Mouse (Mus musculus): ENCODE data around the gene Slc25a33. TPM values are rescaled to one million over a fixed set of nuclear protein-coding genes. Genes with fewer than 3 reads are reported as not detected.

Slc25a33 gene
- polyA plus RNA-seq, 1 experiment, result 34.3 TPM

DNA sequence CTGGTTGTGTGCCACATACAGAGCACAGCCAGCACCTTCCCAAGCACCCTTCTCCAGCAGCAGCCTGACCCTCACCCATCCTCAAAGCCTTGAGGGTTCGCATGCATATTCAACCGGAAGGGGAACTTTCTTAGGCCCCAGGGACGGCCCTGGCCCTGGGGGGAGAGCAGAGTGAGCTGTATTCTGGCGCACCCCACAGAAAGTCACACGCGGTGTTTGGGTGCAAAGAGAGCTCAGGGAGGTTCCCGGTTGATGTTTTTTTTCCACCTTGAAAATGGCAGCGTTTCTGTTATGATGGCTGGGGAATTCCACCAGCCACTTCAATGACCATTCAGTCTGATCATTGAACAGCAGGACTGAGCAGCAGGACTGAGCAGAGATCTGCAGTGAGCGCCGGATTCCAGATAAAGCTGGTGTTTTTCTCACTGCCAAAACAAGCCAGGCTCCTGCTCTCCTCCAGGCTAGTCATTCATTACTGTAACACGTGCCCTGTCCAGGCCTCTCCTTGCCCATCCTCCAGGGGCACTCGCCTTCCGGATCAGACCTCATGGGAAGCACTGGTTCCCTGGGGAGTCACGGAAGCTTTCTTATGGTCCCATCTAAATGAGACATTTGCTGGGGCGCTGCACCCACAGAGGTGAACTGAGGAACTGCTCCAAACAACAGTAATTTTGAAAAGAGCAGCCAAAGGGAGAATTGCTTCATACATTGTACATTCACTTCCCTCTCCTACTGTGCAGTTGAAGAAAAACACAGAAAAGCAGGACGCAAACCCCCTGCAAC is 77.7 kb downstream of the Slc25a33 start:
- H3K4me2 ChIP-seq (ENCODE audit: low read depth), result no peak overlapping the region
- H3K79me2 ChIP-seq (ENCODE audit: control insufficient read depth, insufficient read depth), result no peaks in the 10 kb centered on the region
- TF ChIP-seq POLR2AphosphoS2 (IDR thresholded peaks at IDR 0.05; ENCODE audit: insufficient read length, low read depth) (no peak), CEBPB (IDR thresholded peaks at IDR 0.05; ENCODE audit: insufficient read depth, poor library complexity, severe bottlenecking) (no peak), REST (IDR thresholded peaks at IDR 0.05; ENCODE audit: insufficient read depth, insufficient read length) (no peak), MAX (IDR thresholded peaks at IDR 0.05; ENCODE audit: low read depth) (no peak), MYOG (IDR thresholded peaks at IDR 0.05; ENCODE audit: control insufficient read depth in 1 of 3, insufficient read depth in 1 of 3, insufficient read length in 2 of 3, low read depth in 2 of 3) (no peak), E2F4 (IDR thresholded peaks at IDR 0.05; ENCODE audit: insufficient read depth) (no peak), TCF3 (IDR thresholded peaks at IDR 0.05; ENCODE audit: insufficient read length, low read depth) (no peak), MYOD1 (IDR thresholded peaks at IDR 0.05; ENCODE audit: control insufficient read depth in 1 of 3, insufficient read length in 2 of 3, low read depth in 2 of 3) (no peak), TCF12 (IDR thresholded peaks at IDR 0.05; ENCODE audit: insufficient read depth, poor library complexity, severe bottlenecking) (no peak)
- H3ac ChIP-seq (ENCODE audit: control insufficient read depth, insufficient read length), result no peak overlapping the region
- no peaks in the 10 kb centered on the region for H3K27me3 ChIP-seq (ENCODE audit: control insufficient read depth, insufficient read depth, insufficient read length)
- H3K4me3 ChIP-seq, result no peak overlapping the region
- no peaks in the 10 kb centered on the region for H3K36me3 ChIP-seq (ENCODE audit: control insufficient read depth, insufficient read depth)

Other genes with a start within 250 kb of the Slc25a33 start
- gene Clstn1, start 187.8 kb downstream of the Slc25a33 start, polyA plus RNA-seq (2012; fragmentation: generic; extraction: Trizol), result 52.1 TPM
- 1.4 TPM for gene Pik3cd, start 71.7 kb downstream of the Slc25a33 start, polyA plus RNA-seq (2012; fragmentation: generic; extraction: Trizol)
- gene Tmem201, start 36.2 kb downstream of the Slc25a33 start, polyA plus RNA-seq (2012; fragmentation: generic; extraction: Trizol), result 31.1 TPM
- gene Spsb1, start 180.8 kb upstream of the Slc25a33 start, polyA plus RNA-seq (2012; fragmentation: generic; extraction: Trizol), result 22.6 TPM
- 21.8 TPM for gene H6pd, start 234.7 kb upstream of the Slc25a33 start, polyA plus RNA-seq (2012; fragmentation: generic; extraction: Trizol)

Measured in myocyte (in vitro differentiated cells).